Mouse (Mus musculus) hindbrain, embryonic 13.5 days (tissue): ENCODE data around the gene Btbd11. TPM values are rescaled to one million over a fixed set of nuclear protein-coding genes. Genes with fewer than 3 reads are reported as not detected.

Experiments used
- ATAC-seq: fragments of 200-750 bp; cut with Nextera tagmentation; 2 replicates; pipeline ENCODE4 v1.8.0; 2017; ENCODE audit warnings: moderate TSS enrichment; ENCODE audit not compliant: low FRiP score
- H3K27ac ChIP-seq: fragments of 300-500 bp; sonication (generic); 2 replicates; pipeline ENCODE4 v1.5.1; 2015; ENCODE audit warnings: inconsistent platforms, mild to moderate bottlenecking, moderate library complexity
- H3K27me3 ChIP-seq: fragments of 300-500 bp; sonication (generic); 2 replicates; pipeline ENCODE4 v1.6.1; 2015; ENCODE audit warnings: mild to moderate bottlenecking, inconsistent platforms
- H3K36me3 ChIP-seq: fragments of 300-500 bp; sonication (generic); 2 replicates; pipeline ENCODE4 v1.6.1; 2015; ENCODE audit warnings: mild to moderate bottlenecking, inconsistent platforms
- H3K4me1 ChIP-seq: fragments of 300-500 bp; sonication (generic); replicated peaks from 2 replicates; pipeline ENCODE4 v1.6.1; 2015; ENCODE audit warnings: inconsistent platforms
- H3K4me2 ChIP-seq: fragments of 300-500 bp; sonication (generic); 2 replicates; pipeline ENCODE4 v1.6.1; 2015; ENCODE audit warnings: inconsistent platforms, mild to moderate bottlenecking, moderate library complexity
- H3K4me3 ChIP-seq: fragments of 300-500 bp; sonication (generic); 2 replicates; pipeline ENCODE4 v1.5.1; 2015; ENCODE audit warnings: mild to moderate bottlenecking, inconsistent platforms
- H3K9ac ChIP-seq: fragments of 300-500 bp; sonication (generic); 2 replicates; pipeline ENCODE4 v1.6.1; 2015; ENCODE audit warnings: mild to moderate bottlenecking, inconsistent platforms
- H3K9me3 ChIP-seq: fragments of 300-500 bp; sonication (generic); 2 replicates; pipeline ENCODE4 v1.6.1; 2016; ENCODE audit warnings: inconsistent platforms
- WGBS: fragments of 180-500 bp; shearing (Covaris S2); methylation state at CpG from one replicate; pipeline ENCODE4 v1.1.7; 2015; 5-methylcytosine and 5-hydroxymethylcytosine counted together
- polyA plus RNA-seq: library from polyadenylated mRNA; unstranded; fragments of >200 nt; fragmentation: Nextera tagmentation; extraction: Ambion mirVana; gene quantifications from 2 replicates; pipeline ENCODE4 v1.2.1, GENCODE M21; 2015

Btbd11 gene
- 14.5 and 15.7 TPM in 2 replicates for polyA plus RNA-seq

DNA sequence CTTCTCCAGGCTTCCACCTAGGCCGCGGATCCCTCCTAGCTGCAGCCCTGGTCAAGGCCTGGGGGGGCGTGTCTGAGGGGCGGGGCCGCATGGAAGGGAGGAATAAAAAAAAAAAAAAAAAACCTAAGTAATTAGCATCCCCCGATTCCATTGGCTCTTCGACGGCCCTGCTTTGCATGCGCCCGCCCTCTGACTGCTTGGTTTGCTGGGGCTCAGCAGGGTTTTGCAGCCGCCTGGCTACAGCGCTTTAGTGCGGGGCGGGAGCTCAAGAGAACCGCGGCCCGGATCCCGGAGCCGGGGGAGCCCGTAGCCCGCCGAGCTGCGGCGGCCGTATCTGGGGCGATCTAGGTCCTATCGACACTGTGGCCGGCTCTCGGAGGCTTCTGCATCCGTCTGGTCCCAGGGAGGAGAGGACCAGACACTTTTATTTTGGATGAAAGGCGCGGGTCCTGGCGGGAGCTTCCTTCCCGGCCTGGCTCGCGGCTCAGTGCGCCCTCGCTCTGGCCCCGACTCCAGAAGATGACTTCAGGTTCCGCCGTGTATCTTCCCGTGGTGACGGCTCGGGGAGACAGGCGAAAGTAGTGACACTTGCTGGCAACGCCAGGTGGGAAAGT, at the start of gene Btbd11:
Gene Btbd11 (plus strand): TSS at position 210 of the 614 bp plus-strand sequence.
- H3K4me3 ChIP-seq, result peak within 1 kb of the TSS; percentile 73
- peak within 1 kb of the TSS; percentile 98 for H3K4me2 ChIP-seq
- peaks cover 48% of the 10 kb centered on the region for H3K4me1 ChIP-seq
- H3K27ac ChIP-seq, result peak within 1 kb of the TSS; percentile 81
- WGBS, result under 1% methylated on average over 46 of the region's 46 CpGs
- H3K36me3 ChIP-seq, result no peaks in the 10 kb centered on the region
- peak within 1 kb of the TSS; percentile 85 for H3K9ac ChIP-seq
- H3K27me3 ChIP-seq, result 0 out of 2 replicates have a peak, but pooled peaks cover 3% of the 10 kb centered on the region
- H3K9me3 ChIP-seq, result no peaks in the 10 kb centered on the region
- peak; percentile 94 for ATAC-seq

DNA sequence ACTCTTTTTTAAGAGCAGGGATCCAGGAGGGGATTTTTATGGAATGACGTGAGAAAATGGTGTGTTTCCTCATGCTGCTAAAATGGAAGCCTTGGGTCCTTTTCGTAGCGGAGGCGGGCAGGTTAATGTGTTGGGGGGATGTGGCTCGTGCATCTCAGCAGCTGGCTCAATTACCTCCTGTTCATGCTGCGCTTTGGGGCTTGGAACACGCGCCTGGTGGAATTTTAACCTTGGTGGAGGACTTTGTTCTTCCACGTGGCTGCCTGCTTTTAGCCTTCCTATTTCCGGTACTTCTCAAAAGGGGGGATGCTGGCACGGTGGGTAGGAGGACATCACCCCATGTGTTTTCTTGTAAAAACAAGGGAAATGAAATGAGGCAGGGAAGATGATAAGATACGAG, 47.9 kb upstream of the Btbd11 start:
- H3K9ac ChIP-seq, result no peak overlapping the region
- 62% methylated on average over 12 of the region's 12 CpGs for WGBS
- no peak overlapping the region for H3K27ac ChIP-seq
- H3K4me3 ChIP-seq, result no peak overlapping the region
- no peaks in the 10 kb centered on the region; the same call in 1 of the 2 replicates for H3K9me3 ChIP-seq
- no peak for ATAC-seq
- H3K36me3 ChIP-seq, result no peaks in the 10 kb centered on the region
- H3K4me1 ChIP-seq, result no peaks in the 10 kb centered on the region
- no peak overlapping the region for H3K4me2 ChIP-seq
- no peaks in the 10 kb centered on the region for H3K27me3 ChIP-seq

- H3K4me3 ChIP-seq, result no peak overlapping the region
- no peak overlapping the region for H3K4me2 ChIP-seq
- 0 out of 2 replicates have a peak, but pooled peaks cover under 1% of the 10 kb centered on the region for H3K4me1 ChIP-seq
- no peaks in the 10 kb centered on the region for H3K36me3 ChIP-seq
- H3K9ac ChIP-seq, result no peak overlapping the region
- WGBS, result 83% methylated on average over 1 of the region's 1 CpGs
- no peak overlapping the region for H3K27ac ChIP-seq
- no peak for ATAC-seq
- no peaks in the 10 kb centered on the region; the same call in 1 of the 2 replicates for H3K9me3 ChIP-seq
- H3K27me3 ChIP-seq, result no peaks in the 10 kb centered on the region
Observed at GRCm38 (mm10) chr10:85341867-85342266, 44.7 kb upstream of the Btbd11 start.

DNA sequence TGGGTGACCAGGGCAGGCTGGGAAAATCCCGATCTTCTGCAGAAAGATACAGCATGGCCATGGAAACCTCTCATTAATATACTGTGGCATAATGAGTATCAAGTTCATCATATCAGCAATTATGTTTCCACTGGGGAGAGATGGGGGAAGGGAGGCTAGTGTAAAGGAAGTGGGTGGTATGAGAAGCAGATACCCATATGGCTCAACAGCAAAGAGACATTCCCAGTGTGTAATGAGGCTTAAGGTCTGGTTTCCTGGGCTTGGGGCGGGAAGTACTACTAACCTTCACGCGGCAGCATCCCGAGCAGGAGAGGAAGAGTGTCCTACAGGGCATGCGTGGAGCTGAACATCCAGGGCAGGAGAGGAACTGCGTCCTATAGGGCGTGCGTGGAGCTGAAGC, 39.4 kb upstream of the Btbd11 start:
- WGBS, result 79% methylated on average over 9 of the region's 9 CpGs
- no peak overlapping the region for H3K9ac ChIP-seq
- no peak overlapping the region for H3K27ac ChIP-seq
- H3K27me3 ChIP-seq, result no peaks in the 10 kb centered on the region
- no peak overlapping the region for H3K4me2 ChIP-seq
- no peak overlapping the region for H3K4me3 ChIP-seq
- no peaks in the 10 kb centered on the region for H3K36me3 ChIP-seq
- no peaks in the 10 kb centered on the region for H3K9me3 ChIP-seq
- 0 out of 2 replicates have a peak, but pooled peaks cover 6% of the 10 kb centered on the region for H3K4me1 ChIP-seq
- ATAC-seq, result no peak

- no peaks in the 10 kb centered on the region for H3K27me3 ChIP-seq
- H3K9me3 ChIP-seq, result no peaks in the 10 kb centered on the region
- no peaks in the 10 kb centered on the region for H3K4me1 ChIP-seq
- no peak overlapping the region for H3K27ac ChIP-seq
- no peak overlapping the region for H3K4me3 ChIP-seq
- ATAC-seq, result no peak
- H3K9ac ChIP-seq, result no peak overlapping the region
- H3K36me3 ChIP-seq, result no peaks in the 10 kb centered on the region
- H3K4me2 ChIP-seq, result no peak overlapping the region
- WGBS, result 90% methylated on average over 2 of the region's 2 CpGs
Observed at GRCm38 (mm10) chr10:85352505-85352904, 34.1 kb upstream of the Btbd11 start.

DNA sequence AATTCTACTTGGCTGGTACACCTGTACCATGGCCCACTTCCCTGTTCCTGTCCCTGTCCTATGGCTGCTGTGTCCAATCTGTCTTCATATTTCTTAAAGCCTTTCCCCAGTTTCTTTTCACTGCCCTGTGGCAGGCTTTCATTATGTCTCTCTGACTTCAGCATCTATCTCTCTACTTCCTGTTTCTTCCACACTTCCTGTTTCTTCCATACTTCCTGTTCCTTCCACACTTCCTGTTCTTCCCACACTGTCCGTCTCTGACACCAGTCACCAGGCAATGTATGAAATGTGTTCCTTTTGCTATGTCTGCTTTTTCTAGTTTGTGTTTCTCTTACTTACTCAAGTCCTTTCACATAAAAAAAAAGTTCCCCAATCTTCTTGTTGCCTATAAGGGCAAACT, 32.3 kb upstream of the Btbd11 start:
- 92% methylated on average over 1 of the region's 1 CpGs for WGBS
- Histone ChIP-seq H3K4me3 (no peak overlapping the region), H3K9ac (no peak overlapping the region), H3K4me1 (no peaks in the 10 kb centered on the region), H3K9me3 (no peaks in the 10 kb centered on the region), H3K27ac (no peak overlapping the region), H3K27me3 (no peaks in the 10 kb centered on the region), H3K4me2 (no peak overlapping the region), H3K36me3 (no peaks in the 10 kb centered on the region)
- no peak for ATAC-seq

DNA sequence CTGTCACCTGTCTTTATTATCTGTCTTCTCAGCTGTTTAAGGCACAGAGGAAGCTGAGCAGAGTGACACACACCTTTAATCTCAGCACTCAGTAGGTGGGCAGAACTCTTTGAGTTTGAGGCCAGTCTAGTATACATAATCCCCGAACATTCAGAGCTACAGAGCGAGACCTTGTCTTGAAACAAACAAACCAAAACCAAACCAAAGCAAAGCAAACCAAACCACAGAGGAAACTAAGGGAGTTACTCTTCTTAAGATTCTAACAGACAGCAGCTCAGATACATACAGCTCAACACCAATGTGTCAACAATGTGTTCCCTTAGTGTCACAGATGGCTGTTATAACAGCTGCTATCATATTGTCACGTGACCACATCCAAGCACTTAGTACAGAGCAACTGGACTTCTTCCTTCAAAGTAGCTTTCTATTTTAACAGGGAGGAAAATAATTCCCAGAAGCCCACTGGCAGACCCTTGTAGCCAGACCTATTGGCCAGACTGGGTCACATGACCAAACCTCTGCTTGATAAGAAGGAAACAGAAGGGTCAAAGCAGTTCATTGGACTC, 27.0 kb upstream of the Btbd11 start:
- Histone ChIP-seq H3K36me3 (no peaks in the 10 kb centered on the region), H3K27ac (no peak overlapping the region), H3K9me3 (no peaks in the 10 kb centered on the region), H3K9ac (no peak overlapping the region), H3K27me3 (no peaks in the 10 kb centered on the region), H3K4me2 (no peak overlapping the region), H3K4me3 (no peak overlapping the region), H3K4me1 (peaks cover 23% of the 10 kb centered on the region)
- 80% methylated on average over 3 of the region's 3 CpGs for whole genome bisulfite sequencing
- no peak for ATAC-seq

- H3K9ac ChIP-seq, result no peak overlapping the region
- H3K4me2 ChIP-seq, result no peak overlapping the region
- no peaks in the 10 kb centered on the region for H3K27me3 ChIP-seq
- WGBS, result 47% methylated on average over 9 of the region's 9 CpGs
- ATAC-seq, result peak; percentile 82
- peaks cover 28% of the 10 kb centered on the region for H3K4me1 ChIP-seq
- H3K9me3 ChIP-seq, result no peaks in the 10 kb centered on the region
- 0 out of 2 replicates have a peak overlapping the region, but pooled peaks have one; percentile 35 for H3K27ac ChIP-seq
- no peaks in the 10 kb centered on the region for H3K36me3 ChIP-seq
- H3K4me3 ChIP-seq, result no peak overlapping the region
Observed at GRCm38 (mm10) chr10:85362766-85363442, 23.7 kb upstream of the Btbd11 start.

DNA sequence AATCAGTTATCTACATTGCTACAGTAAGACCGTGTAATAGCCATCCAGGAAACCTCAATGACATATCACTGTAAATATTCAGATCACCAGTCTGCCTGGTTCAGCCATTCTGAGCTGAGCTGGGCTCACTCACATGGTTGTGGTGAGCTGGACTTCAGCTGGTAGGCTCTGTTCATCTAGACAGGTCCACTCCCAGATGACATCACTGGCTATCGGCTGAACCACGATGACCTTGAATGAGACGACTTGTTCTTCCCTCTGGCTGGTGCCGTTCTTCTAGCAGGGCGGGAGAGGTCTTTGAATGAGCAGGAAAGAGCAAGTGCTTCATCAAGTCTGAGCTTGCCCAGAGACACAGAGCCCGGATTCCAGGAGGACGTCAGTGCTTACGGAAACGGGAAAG, 19.7 kb upstream of the Btbd11 start:
- Histone ChIP-seq H3K9ac (no peak overlapping the region), H3K9me3 (no peaks in the 10 kb centered on the region), H3K4me3 (no peak overlapping the region), H3K4me1 (peaks cover 18% of the 10 kb centered on the region), H3K27ac (no peak overlapping the region), H3K4me2 (no peak overlapping the region), H3K27me3 (no peaks in the 10 kb centered on the region), H3K36me3 (no peaks in the 10 kb centered on the region)
- 90% methylated on average over 10 of the region's 10 CpGs for WGBS
- no peak for ATAC-seq

- Histone ChIP-seq H3K9ac (no peak overlapping the region), H3K27ac (no peak overlapping the region), H3K4me3 (no peak overlapping the region), H3K4me1 (no peaks in the 10 kb centered on the region), H3K4me2 (no peak overlapping the region), H3K27me3 (no peaks in the 10 kb centered on the region), H3K36me3 (no peaks in the 10 kb centered on the region), H3K9me3 (no peaks in the 10 kb centered on the region)
- no peak for ATAC-seq
- 86% methylated on average over 2 of the region's 2 CpGs for WGBS
Observed at GRCm38 (mm10) chr10:85371309-85371708, 15.3 kb upstream of the Btbd11 start.

- Histone ChIP-seq H3K27me3 (no peaks in the 10 kb centered on the region), H3K27ac (no peak overlapping the region), H3K36me3 (no peaks in the 10 kb centered on the region), H3K9ac (no peak overlapping the region), H3K9me3 (no peaks in the 10 kb centered on the region), H3K4me2 (no peak overlapping the region), H3K4me3 (no peak overlapping the region), H3K4me1 (no peaks in the 10 kb centered on the region)
- 78% methylated on average over 4 of the region's 4 CpGs for WGBS
- no peak for ATAC-seq
Observed at GRCm38 (mm10) chr10:85372108-85372507, 14.5 kb upstream of the Btbd11 start.

- no peak overlapping the region for H3K9ac ChIP-seq
- no peak overlapping the region for H3K4me3 ChIP-seq
- no peaks in the 10 kb centered on the region for H3K9me3 ChIP-seq
- no peaks in the 10 kb centered on the region for H3K4me1 ChIP-seq
- no peaks in the 10 kb centered on the region for H3K36me3 ChIP-seq
- WGBS, result 22% methylated on average over 8 of the region's 8 CpGs
- H3K27me3 ChIP-seq, result 0 out of 2 replicates have a peak, but pooled peaks cover 12% of the 10 kb centered on the region
- H3K27ac ChIP-seq, result no peak overlapping the region
- H3K4me2 ChIP-seq, result no peak overlapping the region
- no peak for ATAC-seq
Observed at GRCm38 (mm10) chr10:85378972-85379371, 7.6 kb upstream of the Btbd11 start.
